Mouse (Mus musculus) adrenal gland, adult 18-20 months (tissue): Measurements from ENCODE around the gene Alg1. TPM values are rescaled to one million over a fixed set of nuclear protein-coding genes. Genes with fewer than 3 reads are reported as not detected.

Experiments
- microRNA-seq, 2 experiments: library from miRNA; unstranded; fragments of <30 nt; microRNA quantifications; one replicate each; pipeline ENCODE4 v1.2.0; 2021; ENCODE audit warnings: borderline number of aligned reads in 2 of 2
- total RNA-seq, 2 experiments: library from RNA; stranded (reverse); gene quantifications; 1 replicate in 1 of 2; 2 replicates in 1 of 2; pipeline ENCODE4 v1.2.3; 2021

Alg1 gene
- total RNA-seq, 2 experiments from 2014 or later: 28.8 to 39.4 TPM

Small RNAs within 50 kb of the gene (microRNA-seq; reads per million reads assigned to microRNA genes)
- gene Gm23689 (0 reads per million in 2 experiments), gene Gm26095 (0 reads per million in 2 experiments), gene Mir6364 (0 reads per million in 2 experiments)

Other genes with a start within 250 kb of the Alg1 start
- not detected for gene Sept12, start 235.8 kb upstream of the Alg1 start, total RNA-seq
- not detected for gene Smim22, start 226.3 kb upstream of the Alg1 start, total RNA-seq
- 10 to 100 TPM; 20.7 to 28.3 TPM for gene Rogdi, start 220.1 kb upstream of the Alg1 start, total RNA-seq
- 10 to 100 TPM; 88.1 to 99.2 TPM for gene Glyr1, start 183.8 kb upstream of the Alg1 start, total RNA-seq
- gene Ubn1, start 183.6 kb upstream of the Alg1 start, total RNA-seq: 10 to 100 TPM; 30.5 to 37.4 TPM
- 1 to 10 TPM; 2.5 to 6.9 TPM for gene Ppl, start 101.2 kb upstream of the Alg1 start, total RNA-seq
- gene Sec14l5, start 86.5 kb upstream of the Alg1 start, total RNA-seq: under 1 TPM; 0.06 to 0.07 TPM
- 10 to 100 TPM; 24.7 to 28.1 TPM for gene Nagpa, start 29.6 kb upstream of the Alg1 start, total RNA-seq
- gene AU021092, start 11.3 kb upstream of the Alg1 start, total RNA-seq: 10 to 100 TPM; 21.1 to 28.6 TPM
- 10 to 100 TPM; 19.4 to 20.8 TPM for gene Eef2kmt, start 22.4 kb downstream of the Alg1 start, total RNA-seq